Mouse (Mus musculus) embryonic facial prominence, embryonic 10.5 days (tissue): ENCODE data around the gene Tbc1d17. TPM values are rescaled to one million over a fixed set of nuclear protein-coding genes. Genes with fewer than 3 reads are reported as not detected.

Experiments
- DNase-seq: peaks from one replicate; pipeline ENCODE4 v3.0.0-alpha.2; 2017; ENCODE audit warnings: low spot score
- H3K27ac ChIP-seq: fragments of 300-500 bp; sonication (generic); replicated peaks from 2 replicates; pipeline ENCODE4 v1.5.1; 2016; ENCODE audit warnings: mild to moderate bottlenecking
- H3K27me3 ChIP-seq: fragments of 300-500 bp; sonication (generic); replicated peaks from 2 replicates; pipeline ENCODE4 v1.6.1; 2016; ENCODE audit warnings: low read depth, mild to moderate bottlenecking; ENCODE audit not compliant: poor library complexity, severe bottlenecking
- H3K36me3 ChIP-seq: fragments of 300-500 bp; sonication (generic); replicated peaks from 2 replicates; pipeline ENCODE4 v1.6.1; 2016; ENCODE audit warnings: mild to moderate bottlenecking, moderate library complexity
- H3K4me1 ChIP-seq: fragments of 300-500 bp; sonication (generic); 2 replicates; pipeline ENCODE4 v1.6.1; 2016
- H3K4me3 ChIP-seq: fragments of 300-500 bp; sonication (generic); 2 replicates; pipeline ENCODE4 v1.5.1; 2016; ENCODE audit warnings: mild to moderate bottlenecking, moderate library complexity
- H3K9me3 ChIP-seq: fragments of 300-500 bp; sonication (generic); 2 replicates; pipeline ENCODE4 v1.6.1; 2016; ENCODE audit warnings: mild to moderate bottlenecking
- WGBS: fragments of 180-500 bp; shearing (Covaris S2); methylation state at CpG from one replicate; pipeline ENCODE4 v1.1.7; 2016; 5-methylcytosine and 5-hydroxymethylcytosine counted together
- polyA plus RNA-seq: library from polyadenylated mRNA; unstranded; fragments of >200 nt; fragmentation: Nextera tagmentation; extraction: Ambion mirVana; gene quantifications from 2 replicates; pipeline ENCODE4 v1.2.1, GENCODE M21; 2016

The Tbc1d17 gene
- polyA plus RNA-seq, 1 experiment from 2014 or later = 82.7 TPM

- Histone ChIP-seq H3K27me3 (no peaks in the 10 kb centered on the region), H3K4me3 (no peak overlapping the region), H3K9me3 (no peaks in the 10 kb centered on the region), H3K4me1 (peaks cover 20% of the 10 kb centered on the region), H3K36me3 (peaks cover 74% of the 10 kb centered on the region), H3K27ac (no peak overlapping the region)
- no peak for DNase-seq
- 88% methylated on average over 3 of the region's 3 CpGs for WGBS
These were observed 22.1 kb downstream of the Tbc1d17 start for GRCm38 (mm10) chr7:44826771-44827170.

GRCm38 (mm10) chr7:44824872-44825271, 24.0 kb downstream of the Tbc1d17 start:
- H3K4me1 ChIP-seq = peaks cover 31% of the 10 kb centered on the region
- 36% methylated on average over 3 of the region's 3 CpGs for WGBS
- H3K9me3 ChIP-seq = no peaks in the 10 kb centered on the region
- H3K27ac ChIP-seq = no peak overlapping the region
- H3K4me3 ChIP-seq = no peak overlapping the region
- DNase-seq = peak; percentile 74
- peaks cover 68% of the 10 kb centered on the region for H3K36me3 ChIP-seq
- H3K27me3 ChIP-seq = no peaks in the 10 kb centered on the region

GRCm38 (mm10) chr7:44823409-44823808, 25.5 kb downstream of the Tbc1d17 start:
- DNase-seq = no peak
- H3K4me1 ChIP-seq = peaks cover 46% of the 10 kb centered on the region
- whole genome bisulfite sequencing = 47% methylated on average over 7 of the region's 7 CpGs
- H3K9me3 ChIP-seq = no peaks in the 10 kb centered on the region
- H3K4me3 ChIP-seq = no peak overlapping the region
- peaks cover 68% of the 10 kb centered on the region for H3K36me3 ChIP-seq
- H3K27ac ChIP-seq = no peak overlapping the region
- no peaks in the 10 kb centered on the region for H3K27me3 ChIP-seq

- Histone ChIP-seq H3K4me3 (0 out of 2 replicates have a peak overlapping the region, but pooled peaks have one; percentile 5), H3K27ac (no peak overlapping the region), H3K4me1 (peaks cover 60% of the 10 kb centered on the region), H3K36me3 (peaks cover 57% of the 10 kb centered on the region), H3K27me3 (no peaks in the 10 kb centered on the region), H3K9me3 (no peaks in the 10 kb centered on the region)
- 84% methylated on average over 7 of the region's 7 CpGs for WGBS
- DNase-seq = no peak
These were observed 27.0 kb downstream of the Tbc1d17 start for GRCm38 (mm10) chr7:44821666-44822448.

GRCm38 (mm10) chr7:44820525-44820924, 28.4 kb downstream of the Tbc1d17 start:
- Histone ChIP-seq H3K27ac (no peak overlapping the region), H3K36me3 (peaks cover 43% of the 10 kb centered on the region), H3K27me3 (no peaks in the 10 kb centered on the region), H3K4me1 (peaks cover 60% of the 10 kb centered on the region), H3K4me3 (0 out of 2 replicates have a peak overlapping the region, but pooled peaks have one; percentile 77), H3K9me3 (no peaks in the 10 kb centered on the region)
- 89% methylated on average over 3 of the region's 3 CpGs for WGBS
- no peak for DNase-seq

GRCm38 (mm10) chr7:44819863-44820262, 29.0 kb downstream of the Tbc1d17 start:
- WGBS = 71% methylated on average over 5 of the region's 5 CpGs
- H3K36me3 ChIP-seq = peaks cover 39% of the 10 kb centered on the region
- no peak overlapping the region for H3K27ac ChIP-seq
- no peak for DNase-seq
- no peaks in the 10 kb centered on the region for H3K27me3 ChIP-seq
- H3K9me3 ChIP-seq = no peaks in the 10 kb centered on the region
- H3K4me3 ChIP-seq = peak overlapping the region; percentile 77; the same call in 1 of the 2 replicates
- H3K4me1 ChIP-seq = peaks cover 66% of the 10 kb centered on the region

GRCm38 (mm10) chr7:44819391-44819790, 29.5 kb downstream of the Tbc1d17 start:
- DNase-seq = no peak
- peaks cover 43% of the 10 kb centered on the region for H3K36me3 ChIP-seq
- peaks cover 66% of the 10 kb centered on the region for H3K4me1 ChIP-seq
- H3K27ac ChIP-seq = no peak overlapping the region
- H3K9me3 ChIP-seq = no peaks in the 10 kb centered on the region
- H3K4me3 ChIP-seq = peak overlapping the region; percentile 77
- no peaks in the 10 kb centered on the region for H3K27me3 ChIP-seq
- 94% methylated on average over 2 of the region's 2 CpGs for WGBS

DNA sequence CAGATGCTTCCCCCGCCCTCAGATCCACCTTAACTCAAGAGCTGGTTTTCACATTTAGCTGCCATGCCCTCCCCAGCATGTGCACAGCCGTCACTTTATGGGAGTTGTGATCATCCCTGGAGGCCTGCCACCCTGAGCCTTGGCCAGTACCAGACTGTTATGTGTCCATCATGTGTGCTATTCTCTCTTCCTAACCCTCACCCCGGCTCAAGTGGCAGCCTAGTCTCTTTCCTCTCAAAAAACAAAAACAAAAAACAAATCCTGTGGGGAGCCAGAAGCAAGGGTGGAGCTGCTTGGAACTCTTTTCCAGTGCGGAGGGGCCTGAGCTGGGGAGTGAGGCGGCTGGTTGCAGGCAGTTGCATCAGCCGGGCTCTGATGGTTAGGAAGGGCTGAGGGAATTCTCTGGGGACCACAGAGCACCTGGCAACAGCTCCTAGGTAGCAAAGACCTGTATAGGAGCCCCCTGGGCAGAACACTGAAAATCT, 30.1 kb downstream of the Tbc1d17 start:
- Histone ChIP-seq H3K4me3 (peak overlapping the region; percentile 77), H3K36me3 (peaks cover 49% of the 10 kb centered on the region), H3K27me3 (no peaks in the 10 kb centered on the region), H3K27ac (peak overlapping the region; percentile 27; the same call in 1 of the 2 replicates), H3K9me3 (no peaks in the 10 kb centered on the region), H3K4me1 (peaks cover 64% of the 10 kb centered on the region)
- WGBS = 51% methylated on average over 6 of the region's 6 CpGs
- DNase-seq = no peak

DNA sequence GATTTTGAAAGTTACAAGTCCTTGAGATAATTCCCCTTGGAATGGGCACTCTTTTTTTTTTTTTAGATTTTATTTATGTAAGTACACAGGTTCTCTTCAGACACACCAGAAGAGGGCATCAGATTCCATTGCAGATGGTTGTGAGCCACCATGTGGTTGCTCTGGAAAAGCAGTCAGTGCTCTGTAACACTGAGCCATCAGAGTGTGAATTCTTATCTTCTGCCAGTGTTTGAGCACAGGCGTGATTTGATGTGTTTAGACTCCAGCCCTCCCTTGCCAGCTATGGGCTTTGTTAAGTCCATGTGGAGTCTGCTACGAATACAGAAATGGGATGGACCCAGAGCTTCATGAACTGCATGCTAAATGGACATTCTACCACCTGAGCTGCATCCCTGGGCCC, 30.7 kb downstream of the Tbc1d17 start:
- 53% methylated on average over 2 of the region's 2 CpGs for WGBS
- Histone ChIP-seq H3K4me1 (peaks cover 57% of the 10 kb centered on the region), H3K36me3 (peaks cover 55% of the 10 kb centered on the region), H3K27ac (peak overlapping the region; percentile 10; the same call in 1 of the 2 replicates), H3K4me3 (peak overlapping the region; percentile 77), H3K9me3 (no peaks in the 10 kb centered on the region), H3K27me3 (no peaks in the 10 kb centered on the region)
- no peak for DNase-seq

GRCm38 (mm10) chr7:44817441-44817840, 31.4 kb downstream of the Tbc1d17 start:
- DNase-seq = no peak
- peak overlapping the region; percentile 99 for H3K27ac ChIP-seq
- H3K4me3 ChIP-seq = peak overlapping the region; percentile 77
- peaks cover 60% of the 10 kb centered on the region for H3K36me3 ChIP-seq
- no peaks in the 10 kb centered on the region for H3K27me3 ChIP-seq
- H3K4me1 ChIP-seq = peaks cover 53% of the 10 kb centered on the region
- H3K9me3 ChIP-seq = no peaks in the 10 kb centered on the region
- 37% methylated on average over 3 of the region's 3 CpGs for WGBS

- peaks cover 49% of the 10 kb centered on the region for H3K4me1 ChIP-seq
- H3K27ac ChIP-seq = peak within 1 kb of the TSS; percentile 99
- H3K4me3 ChIP-seq = peak within 1 kb of the TSS; percentile 77
- under 1% methylated on average over 56 of the region's 57 CpGs for WGBS
- H3K36me3 ChIP-seq = peaks cover 63% of the 10 kb centered on the region
- no peaks in the 10 kb centered on the region for H3K27me3 ChIP-seq
- no peaks in the 10 kb centered on the region for H3K9me3 ChIP-seq
- DNase-seq = no peak
These were observed 32.3 kb downstream of the Tbc1d17 start, which contains the start of gene Atf5 for GRCm38 (mm10) chr7:44816470-44817021. Atf5 (minus strand) TSS chr7:44816658.

- Histone ChIP-seq H3K27me3 (no peaks in the 10 kb centered on the region), H3K36me3 (peaks cover 67% of the 10 kb centered on the region), H3K9me3 (no peaks in the 10 kb centered on the region), H3K4me3 (peak within 1 kb of the TSS; percentile 77), H3K27ac (peak within 1 kb of the TSS; percentile 99), H3K4me1 (peaks cover 48% of the 10 kb centered on the region)
- WGBS = under 1% methylated on average over 62 of the region's 62 CpGs
- DNase-seq = peak; percentile 100
These were observed 33.0 kb downstream of the Tbc1d17 start, which contains the start of the genes Nup62 and Il4i1 for GRCm38 (mm10) chr7:44815721-44816469. Nup62 (plus strand) TSS chr7:44816088. Il4i1 (plus strand) TSS chr7:44816387.
